Mouse (Mus musculus): ENCODE results near the gene Pdxp. TPM values are rescaled to one million over a fixed set of nuclear protein-coding genes. Genes with fewer than 3 reads are reported as not detected.

Gene Pdxp
- total and polyA plus RNA-seq, 3 experiments, result 21.5 to 25.4 TPM; not detected in 1

- DNase-seq (ENCODE audit: low read depth, low spot score), result no peak
- H3K36me3 ChIP-seq (ENCODE audit: control insufficient read depth in 1 of 2, insufficient read depth in 2 of 2, low read length in 2 of 2), result peaks cover 0 to 8% of the 10 kb centered on the region in 2 experiments; a peak in 2 of 4 replicates
- H3K79me2 ChIP-seq (ENCODE audit: control insufficient read depth, insufficient read depth, low read length, poor library complexity), result peaks cover 9% of the 10 kb centered on the region
- no peak overlapping the region for H3K27ac ChIP-seq (ENCODE audit: control insufficient read depth, low read depth, low read length)
- no peak overlapping the region for H3K4me3 ChIP-seq (ENCODE audit: control insufficient read depth in 1 of 2, insufficient read depth in 1 of 2, low read depth in 2 of 2, low read length in 2 of 2)
- peaks cover 0 to 6% of the 10 kb centered on the region in 2 experiments; a peak in 2 of 4 replicates for H3K4me1 ChIP-seq (ENCODE audit: control insufficient read depth in 1 of 2, insufficient read depth in 2 of 2, low read length in 2 of 2)
- no peaks in the 10 kb centered on the region for H3K27me3 ChIP-seq (ENCODE audit: control insufficient read depth in 1 of 2, insufficient read depth in 2 of 2, low read length in 2 of 2)
- no peak for TF ChIP-seq TCF12 (IDR thresholded peaks at IDR 0.05; ENCODE audit: low read depth, low read length)
- TF ChIP-seq USF1 (IDR thresholded peaks at IDR 0.05; ENCODE audit: low read depth, low read length), result no peak
- no peak for TF ChIP-seq USF2 (IDR thresholded peaks at IDR 0.05; ENCODE audit: borderline replicate concordance in 1 of 2, insufficient read depth in 1 of 2, low read depth in 1 of 2, low read length in 2 of 2)
- TF ChIP-seq HCFC1 (IDR thresholded peaks at IDR 0.05; ENCODE audit: low read depth, low read length), result no peak
- no peak for TF ChIP-seq TAL1 (IDR thresholded peaks at IDR 0.05; ENCODE audit: low read length)
- no peak for TF ChIP-seq CHD1 (IDR thresholded peaks at IDR 0.05; ENCODE audit: low read depth, low read length)
- TF ChIP-seq ZC3H11A (IDR thresholded peaks at IDR 0.05; ENCODE audit: low read depth, low read length), result no peak
- TF ChIP-seq MYC (IDR thresholded peaks at IDR 0.05; ENCODE audit: low read depth, low read length), result no peak
- no peak for TF ChIP-seq ELF1 (IDR thresholded peaks at IDR 0.05; ENCODE audit: low read depth, low read length)
- TF ChIP-seq ZMIZ1 (IDR thresholded peaks at IDR 0.05; ENCODE audit: low read depth, low read length), result no peak
- no peak for TF ChIP-seq MEF2A (IDR thresholded peaks at IDR 0.05; ENCODE audit: extremely low read depth, insufficient replicate concordance, low read depth, low read length, poor library complexity, severe bottlenecking)
- no peak for TF ChIP-seq MXI1 (IDR thresholded peaks at IDR 0.05; ENCODE audit: low read depth, low read length)
- TF ChIP-seq EP300 (IDR thresholded peaks at IDR 0.05; ENCODE audit: low read depth in 1 of 2, low read length in 2 of 2), result no peak
- H3K9ac ChIP-seq (ENCODE audit: control insufficient read depth, low read depth, low read length, poor library complexity, severe bottlenecking), result no peak overlapping the region
- no peaks in the 10 kb centered on the region for H3K9me3 ChIP-seq (replicated peaks; ENCODE audit: insufficient read depth, low read length)
Measured at GRCm38 (mm10) chr15:78880432-78880831, 33.3 kb upstream of the Pdxp start.

DNA sequence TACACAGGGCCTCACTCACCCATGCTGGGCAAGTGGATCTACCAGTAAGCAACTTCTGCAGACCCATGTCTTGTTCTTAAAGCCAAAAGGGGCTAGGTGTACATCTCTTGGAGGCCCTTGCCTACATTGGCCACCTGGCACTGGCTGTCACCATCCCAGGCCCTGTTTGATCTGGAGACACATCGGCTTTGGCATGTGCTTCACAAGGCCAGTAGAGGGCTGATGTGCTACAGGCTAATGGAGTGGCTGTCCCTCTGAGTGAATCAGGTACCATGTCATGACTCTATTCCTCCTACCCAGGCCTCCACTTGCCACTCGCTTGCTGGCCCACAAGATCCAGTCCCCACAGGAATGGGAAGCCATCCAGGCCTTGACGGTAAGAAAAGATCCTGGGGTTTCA lies 31.9 kb upstream of the Pdxp start:
- H3K36me3 ChIP-seq (ENCODE audit: control insufficient read depth in 1 of 2, insufficient read depth in 2 of 2, low read length in 2 of 2), result peaks cover 0 to 5% of the 10 kb centered on the region in 2 experiments; a peak in 2 of 4 replicates

More for the DNA sequence above, 31.9 kb upstream of the Pdxp start:
- Histone ChIP-seq H3K4me3 (ENCODE audit: control insufficient read depth in 1 of 2, insufficient read depth in 1 of 2, low read depth in 2 of 2, low read length in 2 of 2) (no peak overlapping the region), H3K27ac (ENCODE audit: control insufficient read depth, low read depth, low read length) (no peak overlapping the region), H3K79me2 (ENCODE audit: control insufficient read depth, insufficient read depth, low read length, poor library complexity) (peaks cover 9% of the 10 kb centered on the region), H3K9me3 (replicated peaks; ENCODE audit: insufficient read depth, low read length) (no peaks in the 10 kb centered on the region), H3K4me1 (ENCODE audit: control insufficient read depth in 1 of 2, insufficient read depth in 2 of 2, low read length in 2 of 2) (peaks cover 0 to 6% of the 10 kb centered on the region in 2 experiments; a peak in 2 of 4 replicates), H3K27me3 (ENCODE audit: control insufficient read depth in 1 of 2, insufficient read depth in 2 of 2, low read length in 2 of 2) (no peaks in the 10 kb centered on the region), H3K9ac (ENCODE audit: control insufficient read depth, low read depth, low read length, poor library complexity, severe bottlenecking) (no peak overlapping the region)
- TF ChIP-seq UBTF (IDR thresholded peaks at IDR 0.05; ENCODE audit: borderline replicate concordance, insufficient read depth, low read depth, low read length) (no peak), TAL1 (IDR thresholded peaks at IDR 0.05; ENCODE audit: low read length) (no peak), EP300 (IDR thresholded peaks at IDR 0.05; ENCODE audit: low read depth in 1 of 2, low read length in 2 of 2) (no peak), ZNF384 (IDR thresholded peaks at IDR 0.05; ENCODE audit: low read depth, low read length) (no peak), MAX (IDR thresholded peaks at IDR 0.05; ENCODE audit: low read length) (no peak), USF1 (IDR thresholded peaks at IDR 0.05; ENCODE audit: low read depth, low read length) (no peak), MXI1 (IDR thresholded peaks at IDR 0.05; ENCODE audit: low read depth, low read length) (no peak), TCF12 (IDR thresholded peaks at IDR 0.05; ENCODE audit: low read depth, low read length) (no peak), SIN3A (IDR thresholded peaks at IDR 0.05; ENCODE audit: low read length) (no peak), CTCF (IDR thresholded peaks at IDR 0.05 in 2 of 3, conservative IDR thresholded peaks at IDR 0.05 in 1 of 3; ENCODE audit: control insufficient read depth in 1 of 3, insufficient read depth in 1 of 3, low read depth in 2 of 3, low read length in 3 of 3, poor library complexity in 1 of 3, severe bottlenecking in 1 of 3) (no peak), POLR2AphosphoS2 (IDR thresholded peaks at IDR 0.05; ENCODE audit: low read length) (no peak), HCFC1 (IDR thresholded peaks at IDR 0.05; ENCODE audit: low read depth, low read length) (no peak), JUND (IDR thresholded peaks at IDR 0.05; ENCODE audit: low read depth, low read length) (no peak), CHD1 (IDR thresholded peaks at IDR 0.05; ENCODE audit: low read depth, low read length) (no peak), GATA1 (IDR thresholded peaks at IDR 0.05; ENCODE audit: low read depth, low read length) (no peak), MYB (IDR thresholded peaks at IDR 0.05; ENCODE audit: low read depth, low read length) (no peak), ELF1 (IDR thresholded peaks at IDR 0.05; ENCODE audit: low read depth, low read length) (no peak), MAZ (IDR thresholded peaks at IDR 0.05; ENCODE audit: low read depth, low read length) (no peak), POLR2AphosphoS5 (IDR thresholded peaks at IDR 0.05; ENCODE audit: borderline replicate concordance, low read depth, low read length) (no peak)
- DNase-seq (ENCODE audit: low read depth, low spot score), result no peak

Data from MEL (cell line).